Mouse (Mus musculus): ENCODE results near the gene Hoxa6.

DNA sequence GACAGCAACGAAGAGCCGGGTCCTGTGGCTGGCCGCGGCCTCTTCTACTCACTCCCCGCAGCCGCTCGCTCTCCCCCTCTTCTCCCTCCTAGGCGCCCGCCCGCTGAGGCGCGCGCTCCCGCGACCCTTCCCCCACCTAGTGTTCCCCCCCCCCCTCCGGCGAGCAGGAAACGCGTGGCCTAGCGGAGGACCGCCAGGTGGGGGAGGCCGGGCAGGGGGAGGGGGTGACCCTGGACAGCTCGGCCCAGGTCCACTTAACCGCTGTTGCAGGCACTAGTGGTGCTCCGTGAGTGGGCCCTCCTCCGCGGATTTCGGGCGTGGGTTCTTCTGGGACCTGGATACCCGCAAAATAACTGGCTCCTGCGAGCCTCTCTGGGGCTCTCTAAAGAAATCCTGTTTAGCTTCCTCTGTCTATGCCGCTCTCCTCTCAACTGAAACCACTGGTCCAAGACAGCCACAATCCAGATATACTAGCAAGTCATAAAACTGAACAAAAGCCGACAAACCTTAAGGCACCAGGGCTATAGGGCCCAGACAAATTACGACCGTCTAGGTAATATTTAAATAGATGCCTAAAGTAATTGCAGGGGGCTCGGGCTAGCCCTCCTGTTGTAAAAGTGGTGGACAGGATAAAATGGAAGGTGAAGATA lies 22.1 kb upstream of the Hoxa6 start, which contains the start of gene Hoxa9:
- TF ChIP-seq CTCF (IDR thresholded peaks at IDR 0.05; ENCODE audit: control insufficient read depth, insufficient read depth, insufficient read length) (no peak), USF1 (IDR thresholded peaks at IDR 0.05; ENCODE audit: low read depth) (no peak), MYOD1 (IDR thresholded peaks at IDR 0.05; ENCODE audit: control insufficient read depth, insufficient read length, low read depth) (no peak), MYOG (IDR thresholded peaks at IDR 0.05; ENCODE audit: control insufficient read depth, extremely low read depth, insufficient read length) (no peak)
